Mouse (Mus musculus): ENCODE measurements around the gene Eef2k.
A peak's percentile ranks its signal among the peaks of the same experiment; 100 is the strongest.
"Not testable (repeated sequence)": the region's sequence is repeated elsewhere in the genome, so short reads cannot be mapped to it uniquely, and the experiment has no call there.

Gene Eef2k

GRCm38 (mm10) chr7:120938206-120938605 lies 95.6 kb downstream of the Eef2k start:
- DNase-seq (ENCODE audit: low spot score): no peak

- DNase-seq (ENCODE audit: low spot score): peak; percentile 10
Measured at GRCm38 (mm10) chr7:120940343-120940742, 97.7 kb downstream of the Eef2k start.

- DNase-seq (ENCODE audit: low spot score): no peak
Measured at GRCm38 (mm10) chr7:120941214-120941613, 98.6 kb downstream of the Eef2k start.

- DNase-seq (ENCODE audit: low spot score): no peak
Measured at GRCm38 (mm10) chr7:120942506-120942905, 99.9 kb downstream of the Eef2k start.

GRCm38 (mm10) chr7:120943936-120944509 lies 101.4 kb downstream of the Eef2k start:
- DNase-seq (ENCODE audit: low spot score): no peak

- DNase-seq (ENCODE audit: low spot score): not testable (repeated sequence)
Measured at GRCm38 (mm10) chr7:120953591-120953990, 111.0 kb downstream of the Eef2k start.

All from urinary bladder, postnatal 14 days (tissue).